Mouse (Mus musculus) megakaryocyte, embryonic 14.5 days (primary cell): ENCODE measurements around the gene Id4. TPM values are rescaled to one million over a fixed set of nuclear protein-coding genes. Genes with fewer than 3 reads are reported as not detected.

ENCODE experiments used
- H3K27me3 ChIP-seq: replicated peaks from 2 replicates; pipeline ENCODE3; 2012; ENCODE audit warnings: inconsistent platforms
- H3K36me3 ChIP-seq: replicated peaks from 2 replicates; pipeline ENCODE3; 2012; ENCODE audit warnings: low read length, inconsistent platforms, mixed read lengths
- H3K4me1 ChIP-seq: 2 replicates; pipeline ENCODE4 v1.6.1; 2012; ENCODE audit warnings: inconsistent platforms
- H3K4me3 ChIP-seq: replicated peaks from 2 replicates; pipeline ENCODE3; 2012; ENCODE audit warnings: moderate library complexity, mild to moderate bottlenecking, inconsistent platforms
- H3K9me3 ChIP-seq: 2 replicates; pipeline ENCODE4 v1.6.1; 2012; ENCODE audit warnings: inconsistent platforms
- FLI1 ChIP-seq: IDR thresholded peaks from 2 replicates; pipeline ENCODE4 v1.6.1; 2012; ENCODE audit warnings: low read length, inconsistent platforms, mixed read lengths
- GATA1 ChIP-seq: IDR thresholded peaks from 3 replicates; pipeline ENCODE4 v1.6.1; 2012; ENCODE audit warnings: mixed read lengths, low read length, inconsistent platforms, borderline replicate concordance
- polyA plus RNA-seq: library from polyadenylated mRNA; stranded (reverse); fragments of >175 nt; gene quantifications from 2 replicates; pipeline ENCODE4 v1.2.3, GENCODE M21; 2012; ENCODE audit warnings: low replicate concordance; ENCODE audit not compliant: insufficient read depth

The Id4 gene
- polyA plus RNA-seq, 1 experiment = not detected

DNA sequence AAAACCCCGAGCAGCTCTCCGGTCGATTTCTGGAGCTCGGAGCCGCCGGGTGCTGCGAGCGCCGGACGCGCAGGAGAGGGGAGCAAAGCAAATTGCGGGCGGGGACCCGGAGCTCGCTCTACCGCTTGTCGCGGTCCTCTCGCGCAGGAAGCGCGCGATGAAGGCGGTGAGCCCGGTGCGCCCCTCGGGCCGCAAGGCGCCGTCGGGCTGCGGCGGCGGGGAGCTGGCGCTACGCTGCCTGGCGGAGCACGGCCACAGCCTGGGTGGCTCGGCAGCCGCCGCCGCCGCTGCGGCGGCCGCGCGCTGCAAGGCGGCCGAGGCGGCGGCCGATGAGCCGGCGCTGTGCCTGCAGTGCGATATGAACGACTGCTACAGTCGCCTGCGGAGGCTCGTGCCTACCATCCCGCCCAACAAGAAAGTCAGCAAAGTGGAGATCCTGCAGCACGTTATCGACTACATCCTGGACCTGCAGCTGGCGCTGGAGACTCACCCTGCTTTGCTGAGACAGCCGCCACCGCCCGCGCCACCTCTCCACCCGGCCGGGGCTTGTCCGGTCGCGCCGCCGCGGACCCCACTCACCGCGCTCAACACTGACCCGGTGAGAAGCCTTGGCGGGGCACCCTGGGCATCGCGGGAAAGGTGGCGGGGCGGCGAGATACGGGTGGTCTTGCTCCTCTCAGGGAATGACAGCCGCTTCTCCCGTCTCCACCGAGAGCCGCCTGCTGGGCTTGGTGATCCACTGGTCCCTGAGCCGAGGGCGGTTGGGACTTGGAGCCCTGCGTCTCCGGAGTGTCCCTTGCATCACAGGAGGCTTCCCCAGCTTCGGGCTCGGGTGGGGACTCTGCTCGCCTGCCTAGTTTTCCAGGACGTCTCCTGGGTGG, 553 bp downstream of the Id4 start:
- Histone ChIP-seq H3K4me3 (peak overlapping the region; percentile 88), H3K9me3 (peaks cover 10% of the 10 kb centered on the region; the same call in 1 of the 2 replicates), H3K4me1 (peaks cover 24% of the 10 kb centered on the region), H3K36me3 (no peaks in the 10 kb centered on the region), H3K27me3 (peaks cover 51% of the 10 kb centered on the region)
- TF ChIP-seq FLI1 (no peak), GATA1 (no peak)

DNA sequence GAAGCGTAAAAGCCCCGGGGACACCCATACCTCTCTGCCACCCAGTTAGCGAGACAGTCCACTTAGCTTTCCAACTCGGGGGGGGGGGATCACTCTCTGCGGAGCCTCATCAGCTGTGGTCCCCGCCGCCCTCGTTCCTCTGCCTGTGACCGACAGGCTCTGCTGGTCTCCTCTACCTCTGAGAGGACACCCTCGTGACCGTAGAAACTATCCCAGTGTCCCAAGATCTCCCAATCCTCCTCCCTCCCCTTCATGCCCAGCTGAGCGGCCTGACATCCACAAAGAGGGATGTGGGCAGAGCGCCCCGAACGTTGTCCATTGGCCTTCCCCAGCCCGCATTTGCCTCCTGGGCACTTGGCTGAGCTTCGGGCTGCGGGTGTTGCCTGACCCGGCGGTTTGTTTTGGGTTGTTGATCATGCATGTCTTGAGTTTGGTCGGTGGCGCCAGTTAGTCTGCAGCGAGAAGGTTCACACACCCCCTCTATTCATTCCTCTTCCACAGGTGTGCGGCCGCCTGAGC, 1.5 kb downstream of the Id4 start:
- Histone ChIP-seq H3K36me3 (no peaks in the 10 kb centered on the region), H3K27me3 (peaks cover 51% of the 10 kb centered on the region), H3K9me3 (peaks cover 10% of the 10 kb centered on the region; the same call in 1 of the 2 replicates), H3K4me3 (peak overlapping the region; percentile 59), H3K4me1 (peaks cover 24% of the 10 kb centered on the region)
- TF ChIP-seq GATA1 (no peak), FLI1 (no peak)

DNA sequence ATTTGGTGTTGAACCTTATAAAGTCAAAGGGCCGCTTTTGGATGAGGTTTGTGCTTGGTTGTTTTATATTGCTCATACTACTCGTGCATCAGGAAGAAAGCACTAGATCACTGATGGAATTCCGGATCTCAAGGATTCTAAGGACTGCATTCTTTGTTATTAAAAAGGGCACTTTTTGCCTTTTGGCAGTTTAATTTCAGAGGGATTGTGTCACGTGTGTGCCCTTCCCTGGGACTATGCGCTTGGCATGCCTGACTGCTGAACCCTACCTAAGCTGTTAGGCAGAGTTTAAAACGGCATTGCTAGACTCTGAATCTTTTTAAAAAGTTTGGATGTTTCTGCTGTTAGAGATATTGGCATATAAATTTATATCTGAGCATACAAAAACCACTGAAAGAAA, 4.0 kb downstream of the Id4 start:
- peaks cover 24% of the 10 kb centered on the region for H3K4me1 ChIP-seq
- no peaks in the 10 kb centered on the region for H3K36me3 ChIP-seq
- TF ChIP-seq GATA1 (no peak), FLI1 (no peak)
- peaks cover 10% of the 10 kb centered on the region; the same call in 1 of the 2 replicates for H3K9me3 ChIP-seq
- H3K27me3 ChIP-seq = peaks cover 38% of the 10 kb centered on the region
- H3K4me3 ChIP-seq = no peak overlapping the region

DNA sequence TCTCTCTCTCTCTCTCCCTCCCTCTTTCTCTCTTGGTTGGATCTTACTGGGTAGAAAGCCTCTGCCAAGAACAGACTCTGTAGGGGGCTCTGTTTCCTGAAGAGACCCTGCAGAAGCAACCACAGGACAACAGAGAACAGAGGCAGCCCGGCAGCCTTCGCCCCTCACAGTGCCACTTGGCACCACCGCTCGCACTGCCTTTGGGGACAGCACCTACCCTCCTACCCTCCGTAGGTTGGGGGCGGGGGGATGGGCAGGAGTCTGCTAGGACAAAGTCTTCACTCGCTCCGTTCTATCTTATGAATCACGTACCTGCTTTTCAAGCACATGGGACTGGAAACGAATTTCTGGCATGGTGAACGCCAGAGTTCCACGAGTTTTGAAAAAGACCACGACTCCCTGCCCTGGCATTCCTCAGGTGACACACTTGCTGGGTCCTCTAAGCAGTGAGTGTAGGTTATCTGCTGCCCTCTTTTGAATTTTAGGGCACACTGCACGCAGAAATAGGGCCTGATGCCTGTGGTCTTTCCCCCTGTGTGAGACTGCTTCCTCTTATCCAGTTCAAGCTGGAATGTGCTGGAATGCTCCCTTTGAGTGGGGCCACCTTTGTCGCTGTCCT, 12.5 kb downstream of the Id4 start:
- H3K27me3 ChIP-seq = no peaks in the 10 kb centered on the region
- no peak for TF ChIP-seq FLI1
- TF ChIP-seq GATA1 = no peak
- no peaks in the 10 kb centered on the region for H3K36me3 ChIP-seq
- no peak overlapping the region for H3K4me3 ChIP-seq
- no peaks in the 10 kb centered on the region for H3K9me3 ChIP-seq
- H3K4me1 ChIP-seq = no peaks in the 10 kb centered on the region

DNA sequence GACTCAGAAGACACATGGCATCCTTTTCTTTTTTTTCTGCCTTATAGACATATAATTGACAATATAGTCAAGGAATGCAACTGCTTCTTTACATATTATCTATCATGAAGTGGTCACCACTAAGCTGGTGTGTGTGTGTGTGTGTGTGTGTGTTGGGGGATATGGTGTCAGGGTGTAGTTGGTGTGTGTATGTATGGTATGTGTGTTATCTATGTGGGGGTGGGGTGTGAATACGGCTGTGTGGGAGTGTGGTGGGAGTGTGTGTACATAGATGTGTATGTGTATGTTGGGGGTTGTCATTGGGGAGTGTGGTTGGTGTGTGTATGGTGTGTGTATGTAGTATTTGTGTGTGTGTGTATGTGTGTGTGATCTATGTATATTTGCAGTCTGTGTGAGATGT, 13.1 kb downstream of the Id4 start:
- Histone ChIP-seq H3K36me3 (no peaks in the 10 kb centered on the region), H3K27me3 (no peaks in the 10 kb centered on the region), H3K9me3 (no peaks in the 10 kb centered on the region), H3K4me1 (no peaks in the 10 kb centered on the region), H3K4me3 (no peak overlapping the region)
- TF ChIP-seq FLI1 (no peak), GATA1 (no peak)

DNA sequence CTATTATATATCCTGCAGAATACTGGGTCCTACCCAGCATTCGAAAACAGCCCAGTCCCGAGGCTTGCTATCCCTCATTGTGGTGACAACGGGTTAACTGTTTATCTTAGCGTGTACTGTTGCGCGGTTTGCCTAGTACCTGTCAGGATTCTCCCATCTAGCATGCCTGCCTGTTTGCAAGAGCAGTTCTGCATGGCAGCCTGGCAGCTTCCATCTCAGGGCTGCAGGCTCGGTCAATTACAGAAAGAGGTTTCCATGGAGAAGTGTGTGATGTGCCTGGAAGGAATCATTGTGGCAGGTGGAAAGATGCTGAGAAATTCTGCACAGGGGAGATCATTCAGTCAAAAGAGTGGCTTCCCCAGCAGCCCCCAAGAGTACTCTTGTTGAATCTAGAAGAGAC, 16.0 kb downstream of the Id4 start:
- H3K9me3 ChIP-seq = 0 out of 2 replicates have a peak, but pooled peaks cover 3% of the 10 kb centered on the region

DNA sequence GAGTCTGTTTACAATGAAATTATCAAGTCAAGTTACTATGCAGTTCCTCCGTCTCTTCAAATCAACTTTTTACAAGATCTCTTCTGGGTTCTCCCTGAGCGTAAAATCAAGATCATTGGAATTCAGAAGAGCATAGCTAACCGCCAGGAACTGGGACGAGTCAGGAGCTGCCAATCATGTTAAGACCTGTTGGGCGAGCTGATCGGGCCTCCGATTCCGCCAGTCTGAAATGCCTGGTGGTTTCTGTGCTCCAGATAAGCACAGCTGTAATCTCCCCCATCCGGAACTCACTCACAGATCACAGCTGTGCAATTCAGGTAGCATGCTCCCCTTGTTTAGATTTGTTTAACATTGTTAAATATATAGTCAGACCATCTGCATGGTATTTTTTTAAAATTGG, 23.4 kb downstream of the Id4 start:
- H3K4me1 ChIP-seq = no peaks in the 10 kb centered on the region
- H3K27me3 ChIP-seq = no peaks in the 10 kb centered on the region
- H3K36me3 ChIP-seq = no peaks in the 10 kb centered on the region
- H3K4me3 ChIP-seq = no peak overlapping the region
- 0 out of 2 replicates have a peak, but pooled peaks cover 3% of the 10 kb centered on the region for H3K9me3 ChIP-seq
- no peak for TF ChIP-seq FLI1
- TF ChIP-seq GATA1 = no peak

More for the DNA sequence above, 16.0 kb downstream of the Id4 start:
- no peak for TF ChIP-seq FLI1
- TF ChIP-seq GATA1 = no peak
- H3K36me3 ChIP-seq = no peaks in the 10 kb centered on the region
- H3K4me1 ChIP-seq = no peaks in the 10 kb centered on the region
- no peaks in the 10 kb centered on the region for H3K27me3 ChIP-seq
- no peak overlapping the region for H3K4me3 ChIP-seq

DNA sequence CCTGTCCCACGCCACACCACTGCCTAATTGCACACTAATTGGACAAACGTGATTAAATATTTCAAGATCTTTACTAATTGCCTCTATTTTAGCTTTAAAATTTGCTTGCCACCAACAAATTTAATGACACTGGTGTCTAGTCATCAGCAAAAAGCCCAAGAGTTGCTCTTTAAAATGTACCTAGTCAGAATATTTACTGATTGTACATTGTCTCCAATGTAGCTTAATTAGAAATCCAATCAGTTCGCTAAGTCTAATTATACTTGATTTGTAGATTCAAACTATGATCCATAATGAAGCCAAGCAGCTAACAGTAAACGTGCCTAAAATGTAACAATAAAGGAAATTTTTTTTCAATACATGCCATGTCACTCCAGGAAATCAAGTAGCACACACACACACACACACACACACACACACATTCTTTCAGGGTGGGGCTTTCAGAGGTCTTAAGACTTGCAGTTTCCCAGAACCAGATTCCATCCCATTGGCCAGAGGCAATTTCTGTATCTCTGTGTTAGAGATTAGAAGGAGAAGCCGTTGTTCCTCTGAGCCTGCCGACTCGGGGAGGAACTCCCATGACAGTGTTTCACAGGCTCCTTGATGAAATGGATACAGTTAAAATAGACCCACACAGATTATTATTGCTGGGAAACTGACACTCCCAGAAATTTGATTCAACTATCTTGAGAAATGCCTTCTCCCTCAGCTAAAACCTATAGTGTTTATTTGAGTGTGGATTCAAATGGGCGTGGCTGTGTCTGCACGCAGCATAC, 24.1 kb downstream of the Id4 start:
- TF ChIP-seq FLI1 = no peak
- no peak for TF ChIP-seq GATA1
- Histone ChIP-seq H3K27me3 (no peaks in the 10 kb centered on the region), H3K36me3 (no peaks in the 10 kb centered on the region), H3K4me1 (no peaks in the 10 kb centered on the region), H3K9me3 (0 out of 2 replicates have a peak, but pooled peaks cover 3% of the 10 kb centered on the region), H3K4me3 (no peak overlapping the region)

DNA sequence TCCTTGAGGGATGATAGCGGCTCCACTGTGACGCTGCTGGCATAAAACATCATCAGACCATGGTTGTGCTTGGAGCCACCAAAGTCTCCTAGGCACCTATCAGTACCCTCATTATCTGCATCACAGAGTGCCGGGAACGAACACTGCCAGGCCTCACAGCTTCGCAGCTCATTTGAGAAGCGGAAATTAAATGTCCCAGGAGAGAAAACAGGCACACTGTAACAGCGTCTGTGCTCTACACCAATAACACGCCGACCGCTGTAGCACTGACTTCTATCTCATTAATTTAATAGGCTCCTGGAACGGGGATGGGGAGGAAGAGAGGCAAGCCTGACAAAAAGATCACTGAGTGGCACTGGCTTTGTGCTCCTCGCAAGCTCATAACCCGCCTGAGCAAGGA, 29.4 kb downstream of the Id4 start:
- Histone ChIP-seq H3K27me3 (no peaks in the 10 kb centered on the region), H3K4me1 (no peaks in the 10 kb centered on the region), H3K4me3 (no peak overlapping the region), H3K9me3 (peaks cover 8% of the 10 kb centered on the region), H3K36me3 (no peaks in the 10 kb centered on the region)
- TF ChIP-seq FLI1 = no peak
- no peak for TF ChIP-seq GATA1
